Mouse (Mus musculus) kidney, adult 2 months (tissue): Measurements from ENCODE around the gene Ccdc85c.

Source experiments
- CTCF ChIP-seq: fragments of 200-500 bp; conservative IDR thresholded peaks from 2 replicates; pipeline ENCODE4 v1.5.1; 2011; ENCODE audit warnings: low read depth, mild to moderate bottlenecking, control low read depth, low read length, moderate library complexity, mixed read lengths; ENCODE audit not compliant: insufficient read depth, insufficient read length
- POLR2A ChIP-seq: fragments of 200-500 bp; IDR thresholded peaks from one replicate; pipeline ENCODE4 v1.6.1; 2011; ENCODE audit warnings: low read depth, low read length, control low read depth

DNA sequence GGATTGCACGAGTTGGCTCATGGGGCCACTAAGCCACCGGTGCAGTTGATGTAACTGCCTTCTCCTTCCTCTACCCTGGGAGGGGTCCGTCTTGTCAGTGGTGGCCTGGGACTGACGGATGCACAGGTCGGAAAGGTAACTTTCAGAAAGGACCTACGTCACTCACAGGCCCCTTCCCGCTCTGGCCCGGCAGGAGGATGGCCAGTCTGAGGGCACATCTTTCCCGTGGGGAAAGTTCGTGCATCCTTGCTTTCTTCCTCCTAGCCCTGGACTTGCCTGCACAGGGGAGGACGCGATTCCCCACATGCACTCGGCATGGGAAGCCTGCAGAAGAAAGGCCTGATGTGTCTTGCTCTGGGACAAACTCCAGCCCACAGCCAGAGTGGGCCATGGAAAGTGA is 49.0 kb downstream of the Ccdc85c start:
- no peak for TF ChIP-seq CTCF
- TF ChIP-seq POLR2A, result no peak
